ENCODE assay signal across 9 mouse cellular contexts in genomic region chr1:139080517-139081386, GRCm38 (mm10).
DNase-seq lines count a peak whose midpoint lies in the region; ATAC-seq and TF ChIP-seq lines count a peak whose summit lies in the region.
"Had no signal": no experiment of that assay in that cellular context is flagged by ENCODE, and none has a peak within 500 bp of the region (broad histone marks: within the 10 kb centered on the region; RNA-seq: fewer than 3 reads in every experiment).

No protein-coding gene starts in this region.

- no peak for TF ChIP-seq POLR2A in cerebellum, adult 2 months (IDR thresholded peaks at IDR 0.05; ENCODE audit: borderline replicate concordance, insufficient read depth, low read length)

- no peaks in the 10 kb centered on the region for H3K36me3 ChIP-seq in midbrain, embryonic 14.5 days (ENCODE audit: control insufficient read depth, insufficient read depth, low read length)

- intact Hi-C loops in heart, postnatal 25 days (cut with DNase I), result loop anchor here (5.0 kb wide), 2 partner anchors 118 to 223 kb away; partner anchors contain the start of genes 2310009B15Rik and Dennd1b

- peak overlapping the region; percentile 30 for H3K4me2 ChIP-seq in midbrain, embryonic 14.5 days (ENCODE audit: low read length)

- H3K9me3 ChIP-seq in midbrain, embryonic 14.5 days (ENCODE audit: control insufficient read depth, low read length), result no peaks in the 10 kb centered on the region

- peak; percentile 87 for ATAC-seq in midbrain, embryonic 14.5 days (ENCODE audit: low FRiP score, low TSS enrichment)

- WGBS in cerebellum, adult 2 months, result 52% methylated on average over 16 of the region's 16 CpGs
- 40% methylated on average over 16 of the region's 16 CpGs for WGBS in midbrain, embryonic 14.5 days

- DNase-seq in heart, adult 18-20 months, result peak; percentile 58 to 65
- DNase-seq in heart, postnatal 25 days (ENCODE audit: low spot score), result no peak
- DNase-seq in cerebellum, adult 2 months, result peak; percentile 25 to 44
- peak; percentile 55 for DNase-seq in heart, adult 8-10 months (ENCODE audit: low spot score)
- peak; percentile 87 for DNase-seq in midbrain, embryonic 14.5 days
- no peak for DNase-seq in ovary, postnatal 14 days (ENCODE audit: low spot score)
- no peak for DNase-seq in left cerebral cortex, adult 18-20 months (ENCODE audit: low spot score in 2 of 2)
- no peak for DNase-seq in thymus, postnatal 4 days

- no peak overlapping the region for H3K9ac ChIP-seq in midbrain, embryonic 14.5 days (replicated peaks; ENCODE audit: low read length)

- no peak overlapping the region for H3K27ac ChIP-seq in cerebellum, adult 2 months (ENCODE audit: insufficient read depth, low read length)
- peak overlapping the region; percentile 50 for H3K27ac ChIP-seq in midbrain, embryonic 14.5 days (replicated peaks; ENCODE audit: low read depth, low read length)
- H3K27ac ChIP-seq: kidney, postnatal 0 days had no signal

- no peak overlapping the region for H3K4me3 ChIP-seq in cerebellum, adult 2 months (replicated peaks; ENCODE audit: insufficient read depth, low read depth, low read length)
- H3K4me3 ChIP-seq in midbrain, embryonic 14.5 days (replicated peaks; ENCODE audit: low read depth, low read length), result no peak overlapping the region

- no peak for TF ChIP-seq CTCF in cerebellum, adult 2 months (IDR thresholded peaks at IDR 0.05; ENCODE audit: borderline replicate concordance, insufficient read depth, low read depth, low read length)

- H3K27me3 ChIP-seq in cerebellum, adult 2 months (ENCODE audit: control insufficient read depth, insufficient read depth, low read length), result no peaks in the 10 kb centered on the region
- H3K27me3 ChIP-seq in midbrain, embryonic 14.5 days (ENCODE audit: control insufficient read depth, insufficient read depth, low read length), result no peaks in the 10 kb centered on the region

- H3K4me1 ChIP-seq in cerebellum, adult 2 months (ENCODE audit: control insufficient read depth, insufficient read depth, low read length), result no peaks in the 10 kb centered on the region
- H3K4me1 ChIP-seq in midbrain, embryonic 14.5 days (ENCODE audit: control insufficient read depth, insufficient read depth, low read length), result peaks cover 15% of the 10 kb centered on the region; the same call in 1 of the 2 replicates

Comparison
In these comparisons a context has a peak if more than half of its experiments do, and no peak if none do; other contexts are left out.
1. DNase-seq: peak in heart, adult 18-20 months (2 of 2), cerebellum, adult 2 months (2 of 2), heart, adult 8-10 months (single experiment) and midbrain, embryonic 14.5 days (single experiment); none in heart, postnatal 25 days (single experiment), ovary, postnatal 14 days (single experiment), left cerebral cortex, adult 18-20 months (0 of 2) and thymus, postnatal 4 days (single experiment).